Mouse (Mus musculus) kidney, postnatal 0 days (tissue): ENCODE data around the gene Slc8a1. TPM values are rescaled to one million over a fixed set of nuclear protein-coding genes. Genes with fewer than 3 reads are reported as not detected.

Source experiments
- ATAC-seq: fragments of 200-750 bp; cut with Nextera tagmentation; replicated peaks from 2 replicates; pipeline ENCODE4 v1.8.0; 2017; ENCODE audit warnings: low read depth, moderate number of reproducible peaks, moderate TSS enrichment, moderate library complexity; ENCODE audit not compliant: low FRiP score
- DNase-seq: peaks from one replicate; pipeline ENCODE4 v3.0.0-alpha.2; 2016; ENCODE audit warnings: low spot score
- H3K27ac ChIP-seq: fragments of 300-500 bp; sonication (generic); 2 replicates; pipeline ENCODE4 v1.5.1; 2014; ENCODE audit warnings: mild to moderate bottlenecking
- H3K27me3 ChIP-seq: fragments of 300-500 bp; sonication (generic); 2 replicates; pipeline ENCODE4 v1.6.1; 2014; ENCODE audit warnings: low read length, mixed read lengths; ENCODE audit not compliant: insufficient read depth
- H3K36me3 ChIP-seq: fragments of 300-500 bp; sonication (generic); 2 replicates; pipeline ENCODE4 v1.6.1; 2014; ENCODE audit warnings: low read length, mixed read lengths; ENCODE audit not compliant: insufficient read depth
- H3K4me1 ChIP-seq: fragments of 300-500 bp; sonication (generic); replicated peaks from 2 replicates; pipeline ENCODE4 v1.6.1; 2014; ENCODE audit warnings: antibody characterized with exemption, low read length, mixed read lengths; ENCODE audit not compliant: insufficient read depth
- H3K4me2 ChIP-seq: fragments of 300-500 bp; sonication (generic); 2 replicates; pipeline ENCODE4 v1.6.1; 2014; ENCODE audit warnings: mild to moderate bottlenecking, low read length, moderate library complexity, mixed read lengths
- H3K4me3 ChIP-seq: fragments of 300-500 bp; sonication (generic); replicated peaks from 2 replicates; pipeline ENCODE4 v1.5.1; 2014; ENCODE audit warnings: low read depth, low read length
- H3K9ac ChIP-seq: fragments of 300-500 bp; sonication (generic); 2 replicates; pipeline ENCODE4 v1.6.1; 2014; ENCODE audit warnings: low read depth, low read length
- H3K9me3 ChIP-seq: fragments of 300-500 bp; sonication (generic); replicated peaks from 2 replicates; pipeline ENCODE4 v1.6.1; 2016; ENCODE audit warnings: low read length, inconsistent platforms, mixed read lengths
- CTCF ChIP-seq: IDR thresholded peaks from 2 replicates; pipeline ENCODE4 v1.5.1; 2016; ENCODE audit warnings: antibody characterized with exemption, low read depth, mild to moderate bottlenecking, moderate library complexity
- whole genome bisulfite sequencing: fragments of 180-500 bp; shearing (Covaris S2); extraction: QIAGEN DNeasy Blood & Tissue Kit; methylation state at CpG from one replicate; pipeline ENCODE4 v1.1.7; 2014; 5-methylcytosine and 5-hydroxymethylcytosine counted together
- polyA plus RNA-seq: library from polyadenylated mRNA; unstranded; fragments of >200 nt; fragmentation: Nextera tagmentation; extraction: Ambion mirVana; gene quantifications from 2 replicates; pipeline ENCODE4 v1.2.1, GENCODE M21; 2015

Slc8a1 gene
- polyA plus RNA-seq, 1 experiment from 2014 or later, result 12.9 TPM

DNA sequence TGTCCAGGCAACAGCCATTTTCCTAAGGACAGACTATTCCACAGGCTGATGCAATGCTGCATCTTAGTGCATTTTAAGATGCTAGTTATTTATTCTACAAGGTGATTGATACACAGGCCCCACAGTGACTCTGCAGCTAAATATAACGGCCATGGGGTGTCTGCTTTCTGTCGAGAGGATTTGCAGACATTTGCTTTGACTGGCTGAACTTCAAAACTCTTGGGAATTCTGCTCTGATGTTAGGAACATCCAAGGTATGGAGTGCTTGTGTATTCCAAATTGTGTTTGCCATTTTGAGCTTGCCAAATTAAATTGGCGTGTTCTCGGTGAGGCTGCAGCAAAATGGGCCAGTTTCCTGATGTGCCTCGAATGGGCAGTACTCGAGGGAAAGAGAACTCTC lies 2.4 kb upstream of the Slc8a1 start:
- no peaks in the 10 kb centered on the region for H3K4me1 ChIP-seq
- H3K9me3 ChIP-seq, result no peaks in the 10 kb centered on the region
- no peak overlapping the region for H3K4me3 ChIP-seq
- H3K4me2 ChIP-seq, result no peak overlapping the region
- WGBS, result 30% methylated on average over 6 of the region's 6 CpGs
- no peaks in the 10 kb centered on the region for H3K27me3 ChIP-seq
- H3K27ac ChIP-seq, result no peak overlapping the region
- no peaks in the 10 kb centered on the region for H3K36me3 ChIP-seq
- no peak for ATAC-seq
- TF ChIP-seq CTCF, result no peak
- DNase-seq, result peak; percentile 7
- H3K9ac ChIP-seq, result no peak overlapping the region

DNA sequence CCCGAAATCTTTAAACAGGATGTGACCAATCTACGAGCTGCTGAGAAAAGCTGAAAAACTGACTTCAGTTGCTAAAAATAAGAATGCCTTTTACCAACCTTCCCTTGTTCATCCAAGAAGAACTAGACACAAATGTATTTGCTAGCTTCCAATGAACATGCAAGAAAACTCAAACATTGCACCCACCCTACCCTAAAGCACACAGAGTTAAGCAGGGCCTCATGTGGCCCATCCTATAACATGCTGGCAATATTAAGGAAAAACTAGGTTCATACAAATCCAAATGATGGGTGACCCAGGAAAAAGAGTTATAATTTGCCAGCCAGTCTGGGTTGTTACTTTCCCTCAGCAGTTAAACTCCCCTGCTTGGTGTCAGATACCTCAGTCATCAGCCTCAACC lies 398 bp downstream of the Slc8a1 start:
- H3K27me3 ChIP-seq, result no peaks in the 10 kb centered on the region
- DNase-seq (no peak), ATAC-seq (no peak)
- H3K27ac ChIP-seq, result no peak overlapping the region
- H3K9me3 ChIP-seq, result no peaks in the 10 kb centered on the region
- no peaks in the 10 kb centered on the region for H3K36me3 ChIP-seq
- no peak overlapping the region for H3K4me3 ChIP-seq
- H3K9ac ChIP-seq, result no peak overlapping the region
- H3K4me2 ChIP-seq, result no peak overlapping the region
- TF ChIP-seq CTCF, result no peak
- no peaks in the 10 kb centered on the region for H3K4me1 ChIP-seq
- 70% methylated on average over 2 of the region's 2 CpGs for WGBS

DNA sequence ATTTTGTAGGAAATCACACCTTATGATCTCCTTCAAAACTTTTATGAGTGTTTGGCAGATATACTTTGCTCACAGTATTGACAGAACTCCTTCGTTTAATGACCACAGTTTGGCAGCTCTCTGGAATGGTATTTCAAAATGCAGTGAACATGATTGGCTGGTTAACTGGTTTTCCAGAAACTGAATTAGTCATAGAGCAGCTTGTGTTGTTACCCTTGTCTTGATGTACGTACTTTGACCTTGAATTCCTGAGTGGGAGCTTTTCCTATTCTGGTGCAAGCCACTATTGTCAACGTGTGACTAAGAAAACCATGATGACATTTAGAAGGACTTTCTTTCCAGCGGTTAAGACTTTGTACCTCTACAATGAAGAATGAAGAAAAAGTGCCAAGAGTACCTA lies 868 bp downstream of the Slc8a1 start:
- no peaks in the 10 kb centered on the region for H3K36me3 ChIP-seq
- H3K27ac ChIP-seq, result no peak overlapping the region
- no peak overlapping the region for H3K4me3 ChIP-seq
- no peaks in the 10 kb centered on the region for H3K9me3 ChIP-seq
- DNase-seq (no peak), ATAC-seq (no peak)
- no peak overlapping the region for H3K9ac ChIP-seq
- TF ChIP-seq CTCF, result no peak
- no peaks in the 10 kb centered on the region for H3K27me3 ChIP-seq
- no peak overlapping the region for H3K4me2 ChIP-seq
- 73% methylated on average over 4 of the region's 4 CpGs for WGBS
- H3K4me1 ChIP-seq, result no peaks in the 10 kb centered on the region

- DNase-seq, result no peak
- H3K36me3 ChIP-seq, result no peaks in the 10 kb centered on the region
- no peaks in the 10 kb centered on the region for H3K27me3 ChIP-seq
- ATAC-seq, result no peak
- no peak overlapping the region for H3K27ac ChIP-seq
- no peaks in the 10 kb centered on the region for H3K9me3 ChIP-seq
- no peaks in the 10 kb centered on the region for H3K4me1 ChIP-seq
- no peak overlapping the region for H3K4me3 ChIP-seq
- whole genome bisulfite sequencing, result 67% methylated on average over 2 of the region's 2 CpGs
- no peak overlapping the region for H3K9ac ChIP-seq
- TF ChIP-seq CTCF, result no peak
- no peak overlapping the region for H3K4me2 ChIP-seq
Observed at GRCm38 (mm10) chr17:81735583-81735982, 2.6 kb downstream of the Slc8a1 start.

- no peaks in the 10 kb centered on the region for H3K9me3 ChIP-seq
- H3K9ac ChIP-seq, result no peak overlapping the region
- ATAC-seq (no peak), DNase-seq (no peak)
- 92% methylated on average over 4 of the region's 4 CpGs for WGBS
- H3K27ac ChIP-seq, result no peak overlapping the region
- no peak for TF ChIP-seq CTCF
- no peaks in the 10 kb centered on the region for H3K36me3 ChIP-seq
- no peaks in the 10 kb centered on the region for H3K27me3 ChIP-seq
- H3K4me2 ChIP-seq, result no peak overlapping the region
- H3K4me3 ChIP-seq, result no peak overlapping the region
- no peaks in the 10 kb centered on the region for H3K4me1 ChIP-seq
Observed at GRCm38 (mm10) chr17:81729891-81730290, 8.3 kb downstream of the Slc8a1 start.

DNA sequence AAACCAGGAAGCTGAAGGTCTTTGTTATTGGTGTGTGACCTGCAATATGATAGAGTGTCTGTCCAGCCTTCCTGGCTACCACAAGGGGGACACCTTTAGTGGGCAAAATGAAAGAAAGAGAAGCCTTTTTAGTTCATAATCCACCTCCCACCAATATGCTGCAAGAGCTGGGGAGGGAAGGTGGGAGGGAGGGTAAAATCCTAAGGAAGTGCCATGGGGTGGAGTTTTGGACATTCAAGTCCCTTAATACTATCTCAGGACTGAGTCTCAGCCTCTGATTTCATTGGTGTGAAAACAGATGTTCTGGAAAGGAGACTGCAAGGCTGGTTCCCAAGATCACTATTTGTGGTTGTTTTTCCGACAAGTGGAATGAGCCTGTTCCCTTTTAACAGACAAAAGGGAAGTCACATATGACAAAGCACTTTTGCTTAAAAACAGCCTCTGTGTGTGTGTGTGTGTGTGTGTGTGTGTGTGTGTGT lies 25.9 kb downstream of the Slc8a1 start:
- Histone ChIP-seq H3K4me2 (no peak overlapping the region), H3K9ac (no peak overlapping the region), H3K4me3 (no peak overlapping the region), H3K27me3 (no peaks in the 10 kb centered on the region), H3K27ac (no peak overlapping the region), H3K4me1 (0 out of 2 replicates have a peak, but pooled peaks cover 5% of the 10 kb centered on the region), H3K36me3 (no peaks in the 10 kb centered on the region), H3K9me3 (no peaks in the 10 kb centered on the region)
- TF ChIP-seq CTCF, result peak; percentile 71
- DNase-seq (peak; percentile 54), ATAC-seq (no peak)
- WGBS, result 36% methylated on average over 1 of the region's 1 CpGs

- Histone ChIP-seq H3K4me2 (no peak overlapping the region), H3K27me3 (no peaks in the 10 kb centered on the region), H3K4me1 (no peaks in the 10 kb centered on the region), H3K27ac (no peak overlapping the region), H3K4me3 (no peak overlapping the region), H3K9me3 (no peaks in the 10 kb centered on the region), H3K36me3 (no peaks in the 10 kb centered on the region), H3K9ac (no peak overlapping the region)
- WGBS, result 62% methylated on average over 3 of the region's 3 CpGs
- no peak for ATAC-seq
- no peak for DNase-seq
- TF ChIP-seq CTCF, result no peak
Observed at GRCm38 (mm10) chr17:81704761-81705160, 33.4 kb downstream of the Slc8a1 start.
